Mouse (Mus musculus) limb, embryonic 14.5 days (tissue): Measurements from ENCODE around the gene Plxna1. TPM values are rescaled to one million over a fixed set of nuclear protein-coding genes. Genes with fewer than 3 reads are reported as not detected.

Experiments used
- ATAC-seq: fragments of 200-750 bp; cut with Nextera tagmentation; 2 replicates; pipeline ENCODE4 v1.8.0; 2017; ENCODE audit warnings: low read depth, moderate number of reproducible peaks, moderate TSS enrichment; ENCODE audit not compliant: low FRiP score
- DNase-seq: peaks from one replicate; pipeline ENCODE4 v3.0.0-alpha.2; 2015; ENCODE audit warnings: low spot score
- H3K27ac ChIP-seq: fragments of 300-500 bp; sonication (generic); replicated peaks from 2 replicates; pipeline ENCODE4 v1.5.1; 2014; ENCODE audit warnings: low read depth, mild to moderate bottlenecking, low read length, moderate library complexity, mixed read lengths
- H3K27me3 ChIP-seq: fragments of 300-500 bp; sonication (generic); 2 replicates; pipeline ENCODE4 v1.6.1; 2014; ENCODE audit warnings: low read length, mixed read lengths; ENCODE audit not compliant: control insufficient read depth, insufficient read depth
- H3K36me3 ChIP-seq: fragments of 300-500 bp; sonication (generic); 2 replicates; pipeline ENCODE4 v1.6.1; 2014; ENCODE audit warnings: mild to moderate bottlenecking, low read length, moderate library complexity, mixed read lengths; ENCODE audit not compliant: control insufficient read depth, insufficient read depth
- H3K4me1 ChIP-seq: fragments of 300-500 bp; sonication (generic); 2 replicates; pipeline ENCODE4 v1.6.1; 2014; ENCODE audit warnings: antibody characterized with exemption, low read length, mixed read lengths; ENCODE audit not compliant: control insufficient read depth, insufficient read depth
- H3K4me2 ChIP-seq: fragments of 300-500 bp; sonication (generic); replicated peaks from 2 replicates; pipeline ENCODE4 v1.6.1; 2014; ENCODE audit warnings: low read depth, mild to moderate bottlenecking, low read length, moderate library complexity; ENCODE audit not compliant: severe bottlenecking
- H3K4me3 ChIP-seq: fragments of 300-500 bp; sonication (generic); replicated peaks from 2 replicates; pipeline ENCODE4 v1.5.1; 2014; ENCODE audit warnings: low read length
- H3K9ac ChIP-seq: fragments of 300-500 bp; sonication (generic); 2 replicates; pipeline ENCODE4 v1.6.1; 2014; ENCODE audit warnings: mild to moderate bottlenecking, low read depth, low read length, moderate library complexity; ENCODE audit not compliant: severe bottlenecking
- H3K9me3 ChIP-seq: fragments of 300-500 bp; sonication (generic); 2 replicates; pipeline ENCODE4 v1.6.1; 2016; ENCODE audit warnings: low read length; ENCODE audit not compliant: control insufficient read depth
- POLR2A ChIP-seq: fragments of 200-500 bp; IDR thresholded peaks from 2 replicates; pipeline ENCODE4 v1.8.0; 2012; ENCODE audit warnings: inconsistent platforms, mild to moderate bottlenecking, moderate library complexity, borderline replicate concordance; ENCODE audit not compliant: insufficient read depth, insufficient read length; ENCODE audit errors: extremely low read depth
- WGBS: fragments of 180-500 bp; shearing (Covaris S2); extraction: QIAGEN DNeasy Blood & Tissue Kit; methylation state at CpG from one replicate; pipeline ENCODE4 v1.1.7; 2014; 5-methylcytosine and 5-hydroxymethylcytosine counted together
- polyA plus RNA-seq, 2 experiments: library from polyadenylated mRNA; depleted of rRNA in 1 of 2; stranded (reverse) in 1 of 2; unstranded in 1 of 2; fragments of >200 nt; fragmentation: Nextera tagmentation in 1 of 2; extraction: Ambion mirVana in 1 of 2; gene quantifications; 2 replicates each; pipeline versions ENCODE4 v1.2.1 to v1.2.3; 2012 to 2014

The Plxna1 gene
- polyA plus RNA-seq, 2 experiments, result 36.8 to 66.4 TPM

DNA sequence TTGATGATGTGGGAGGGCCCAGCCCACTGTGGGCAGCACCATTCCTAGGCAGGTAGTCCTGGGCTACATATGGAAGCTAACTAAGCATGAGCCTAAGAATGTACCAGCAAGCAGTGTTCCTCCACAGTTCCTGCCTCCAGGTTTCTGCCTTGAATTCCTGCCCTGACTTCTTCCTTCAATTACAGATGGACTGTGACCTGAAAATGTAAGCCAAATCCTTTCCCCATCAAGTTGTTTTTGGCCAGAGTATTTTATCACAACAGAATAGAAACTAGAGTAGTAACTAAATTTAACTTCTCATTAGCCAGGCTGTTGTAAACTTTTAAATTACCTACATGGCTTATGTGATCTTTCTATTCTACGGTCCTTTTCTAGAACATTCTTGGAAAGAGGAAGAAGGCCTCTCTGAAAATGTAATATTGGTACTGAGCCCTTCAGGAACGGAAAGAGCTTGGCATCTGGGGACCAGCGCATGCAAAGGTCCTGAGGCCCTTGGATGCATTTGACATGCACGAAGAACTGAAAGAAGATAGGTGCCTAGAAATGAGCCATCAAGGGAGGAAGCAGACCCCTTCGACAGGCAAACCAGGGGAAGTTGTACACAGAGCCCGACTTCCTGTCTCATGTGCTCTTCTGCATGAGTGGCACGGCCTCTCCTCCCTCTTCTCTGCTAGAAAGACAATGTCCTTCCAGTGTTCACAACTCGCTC, 66.3 kb downstream of the Plxna1 start:
- no peak overlapping the region for H3K4me3 ChIP-seq
- H3K4me1 ChIP-seq, result no peaks in the 10 kb centered on the region
- no peak overlapping the region for H3K9ac ChIP-seq
- TF ChIP-seq POLR2A, result no peak
- H3K27me3 ChIP-seq, result no peaks in the 10 kb centered on the region
- no peaks in the 10 kb centered on the region for H3K9me3 ChIP-seq
- ATAC-seq (no peak), DNase-seq (no peak)
- H3K4me2 ChIP-seq, result no peak overlapping the region
- H3K27ac ChIP-seq, result no peak overlapping the region
- no peaks in the 10 kb centered on the region for H3K36me3 ChIP-seq
- WGBS, result 91% methylated on average over 8 of the region's 8 CpGs

- Histone ChIP-seq H3K4me1 (no peaks in the 10 kb centered on the region), H3K36me3 (no peaks in the 10 kb centered on the region), H3K27me3 (no peaks in the 10 kb centered on the region), H3K4me3 (no peak overlapping the region), H3K27ac (no peak overlapping the region), H3K9ac (no peak overlapping the region), H3K9me3 (no peaks in the 10 kb centered on the region), H3K4me2 (no peak overlapping the region)
- DNase-seq (no peak), ATAC-seq (no peak)
- TF ChIP-seq POLR2A, result no peak
- 25% methylated on average over 1 of the region's 1 CpGs for WGBS
These were observed 67.8 kb downstream of the Plxna1 start for GRCm38 (mm10) chr6:89294621-89295020.

DNA sequence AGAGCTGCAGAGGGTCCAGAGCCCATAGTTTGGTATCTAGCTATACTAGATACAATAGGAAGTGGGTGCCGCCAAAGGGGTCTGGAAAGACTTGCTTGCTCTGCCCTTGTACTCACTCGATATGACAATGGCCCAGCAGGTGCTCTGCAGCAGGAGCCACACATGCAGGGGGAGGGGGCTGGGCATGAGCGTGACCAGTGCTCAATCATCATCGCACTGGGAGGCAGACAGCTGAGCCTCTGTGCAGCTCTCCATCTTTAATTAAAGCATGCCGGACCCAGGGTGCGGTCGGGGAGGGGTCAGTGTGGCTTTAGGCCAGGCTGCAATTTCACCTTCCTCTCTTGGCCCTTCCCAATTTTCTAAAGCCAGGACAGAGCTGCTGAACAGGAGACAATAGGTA, 70.9 kb downstream of the Plxna1 start:
- no peak for TF ChIP-seq POLR2A
- Histone ChIP-seq H3K27me3 (no peaks in the 10 kb centered on the region), H3K36me3 (no peaks in the 10 kb centered on the region), H3K4me1 (no peaks in the 10 kb centered on the region), H3K27ac (no peak overlapping the region), H3K4me2 (no peak overlapping the region), H3K4me3 (no peak overlapping the region), H3K9me3 (no peaks in the 10 kb centered on the region), H3K9ac (no peak overlapping the region)
- ATAC-seq, result no peak
- 35% methylated on average over 7 of the region's 7 CpGs for WGBS
- DNase-seq, result no peak

DNA sequence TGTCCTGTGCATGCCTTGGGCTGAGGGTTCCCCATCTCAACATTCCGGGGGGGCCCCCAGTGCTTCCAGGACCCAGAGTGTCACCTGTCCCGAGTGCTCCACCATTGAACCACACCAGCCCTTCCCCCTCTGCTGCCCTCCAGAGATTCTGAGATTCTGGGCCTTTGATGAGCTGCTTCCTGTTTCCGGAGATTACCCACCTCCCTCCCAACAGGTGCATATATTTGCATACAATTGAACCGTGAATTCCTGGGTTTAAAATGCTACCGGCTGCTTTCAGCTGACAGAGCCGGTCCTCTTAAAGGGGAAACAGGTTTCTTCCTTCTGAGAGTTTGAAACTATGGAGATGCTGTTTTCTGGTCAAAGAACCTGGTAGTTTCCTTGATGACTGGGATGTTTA, 74.3 kb downstream of the Plxna1 start:
- no peaks in the 10 kb centered on the region for H3K9me3 ChIP-seq
- H3K27me3 ChIP-seq, result no peaks in the 10 kb centered on the region
- WGBS, result 24% methylated on average over 6 of the region's 6 CpGs
- H3K4me2 ChIP-seq, result no peak overlapping the region
- DNase-seq (no peak), ATAC-seq (no peak)
- no peak for TF ChIP-seq POLR2A
- H3K36me3 ChIP-seq, result no peaks in the 10 kb centered on the region
- no peak overlapping the region for H3K4me3 ChIP-seq
- H3K27ac ChIP-seq, result no peak overlapping the region
- no peak overlapping the region for H3K9ac ChIP-seq
- H3K4me1 ChIP-seq, result no peaks in the 10 kb centered on the region

- Histone ChIP-seq H3K4me1 (0 out of 2 replicates have a peak, but pooled peaks cover 2% of the 10 kb centered on the region), H3K4me2 (no peak overlapping the region), H3K27me3 (no peaks in the 10 kb centered on the region), H3K36me3 (no peaks in the 10 kb centered on the region), H3K9ac (no peak overlapping the region), H3K27ac (no peak overlapping the region), H3K9me3 (no peaks in the 10 kb centered on the region), H3K4me3 (no peak overlapping the region)
- no peak for TF ChIP-seq POLR2A
- no peak; the same call in 1 of the 2 replicates for ATAC-seq
- peak; percentile 25 for DNase-seq
- WGBS, result 42% methylated on average over 6 of the region's 6 CpGs
These were observed 75.6 kb downstream of the Plxna1 start for GRCm38 (mm10) chr6:89286700-89287428.
